Mouse (Mus musculus): Measurements from ENCODE around the gene Trim33.

Gene Trim33

DNA sequence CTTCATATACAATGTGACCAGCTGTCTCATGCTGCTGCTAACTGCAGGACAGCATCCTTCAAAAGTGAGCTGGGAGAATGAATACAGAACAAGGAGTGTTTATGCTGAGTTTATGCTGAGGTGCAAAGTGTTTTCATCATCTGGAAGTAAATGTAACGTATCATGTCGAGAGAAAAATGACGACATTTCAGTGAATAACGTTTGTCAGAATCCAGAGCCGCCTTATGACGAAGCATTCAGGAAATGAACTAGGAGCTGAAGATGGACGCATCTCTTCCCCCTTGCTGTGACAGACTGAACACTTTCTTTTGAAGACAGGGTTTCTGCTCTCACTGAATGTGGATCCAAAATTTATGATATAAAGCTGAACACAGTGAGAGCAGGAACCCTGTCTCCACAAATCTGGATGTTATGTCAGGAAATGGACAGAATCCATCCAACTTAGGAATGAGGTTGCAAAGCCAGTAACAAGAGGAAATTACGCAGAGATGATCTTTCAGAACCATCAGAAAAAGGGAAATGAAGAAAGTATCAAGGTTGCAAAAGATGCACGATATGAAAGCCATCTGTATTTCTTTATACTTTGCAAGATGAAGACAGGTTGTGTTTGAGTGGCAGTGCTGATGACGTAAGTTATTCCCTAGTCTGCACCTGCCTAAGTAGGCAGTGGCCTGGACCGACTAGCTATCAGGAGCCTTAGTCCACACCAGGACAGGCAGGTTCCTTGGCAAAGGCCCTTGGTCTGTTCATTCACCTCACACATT lies 85.3 kb downstream of the Trim33 start:
- DNase-seq, result no peak

DNA sequence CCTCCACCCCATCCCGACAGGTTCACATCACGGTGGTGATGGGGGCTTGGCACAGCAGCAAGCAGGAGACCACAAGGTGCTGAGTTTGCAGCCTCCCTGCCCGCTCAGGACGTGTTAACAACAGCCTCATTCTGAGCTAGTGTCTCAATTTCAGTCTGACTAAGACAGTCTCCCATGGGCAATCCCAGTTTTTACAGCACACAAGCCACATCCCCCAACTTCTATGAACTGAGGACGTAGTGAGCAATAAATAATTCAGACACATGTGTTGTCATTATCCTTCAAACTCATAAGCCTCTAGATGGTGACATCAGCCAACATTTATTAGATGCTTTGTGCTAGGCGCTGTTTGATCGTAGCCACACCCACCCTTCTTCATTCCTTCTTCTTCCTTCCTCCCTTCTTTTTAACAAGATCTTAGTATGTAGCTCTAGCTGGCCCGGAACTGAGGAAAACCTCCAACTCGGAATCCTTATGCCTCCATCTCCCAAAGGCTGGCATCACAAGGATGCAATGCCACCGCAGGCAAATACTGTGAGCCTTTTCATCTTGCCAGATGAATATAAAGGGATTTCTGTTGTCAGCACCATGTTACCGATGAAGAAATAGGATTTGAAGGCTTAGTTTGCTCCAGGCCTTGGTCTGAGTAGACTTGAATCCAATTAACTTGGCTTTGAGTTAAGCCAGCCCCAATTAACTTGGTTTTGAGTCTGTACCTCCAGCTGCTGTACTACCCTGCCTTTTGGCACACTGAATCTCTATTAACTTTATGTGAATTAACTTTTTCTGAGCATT lies 88.3 kb downstream of the Trim33 start:
- DNase-seq, result no peak

DNA sequence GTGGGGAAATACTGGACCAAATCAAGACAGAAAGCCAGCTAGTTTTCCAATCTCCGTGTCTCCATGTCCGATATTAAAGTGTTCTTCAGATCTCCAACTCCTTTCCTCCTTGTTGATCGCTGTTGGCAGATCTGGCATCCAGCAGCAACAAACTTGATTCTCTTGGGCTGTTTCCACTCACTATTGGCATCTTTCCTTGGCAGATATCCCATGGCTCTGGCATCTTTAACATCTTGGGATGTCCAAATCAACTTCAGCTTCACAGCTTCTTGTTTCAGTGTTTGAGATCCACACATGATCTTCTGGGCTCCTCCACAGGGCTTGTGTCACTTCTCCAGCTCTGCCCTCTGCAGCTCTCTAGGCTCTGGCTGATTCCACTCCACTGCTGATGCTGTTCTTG lies 89.6 kb downstream of the Trim33 start:
- DNase-seq, result no peak

DNA sequence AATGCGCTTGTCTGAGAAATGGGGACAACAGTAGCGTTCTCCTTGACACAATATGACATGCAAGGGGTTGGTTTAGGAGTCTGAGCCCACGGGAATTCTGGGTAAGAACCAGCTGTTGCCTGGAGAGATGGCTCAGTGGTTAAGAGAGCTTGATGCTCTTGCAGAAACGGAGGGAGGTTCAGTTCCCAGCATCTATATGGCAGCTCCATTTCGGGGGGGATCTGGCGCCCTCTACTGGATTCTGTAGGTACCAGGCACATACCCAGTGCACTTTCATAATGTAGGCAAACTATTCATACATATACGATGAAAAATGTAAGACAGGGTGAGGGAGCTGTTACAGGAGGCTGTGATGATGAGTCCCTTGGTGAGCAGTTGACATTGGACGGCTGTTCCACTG lies 94.9 kb downstream of the Trim33 start:
- peak; percentile 83 for DNase-seq

DNA sequence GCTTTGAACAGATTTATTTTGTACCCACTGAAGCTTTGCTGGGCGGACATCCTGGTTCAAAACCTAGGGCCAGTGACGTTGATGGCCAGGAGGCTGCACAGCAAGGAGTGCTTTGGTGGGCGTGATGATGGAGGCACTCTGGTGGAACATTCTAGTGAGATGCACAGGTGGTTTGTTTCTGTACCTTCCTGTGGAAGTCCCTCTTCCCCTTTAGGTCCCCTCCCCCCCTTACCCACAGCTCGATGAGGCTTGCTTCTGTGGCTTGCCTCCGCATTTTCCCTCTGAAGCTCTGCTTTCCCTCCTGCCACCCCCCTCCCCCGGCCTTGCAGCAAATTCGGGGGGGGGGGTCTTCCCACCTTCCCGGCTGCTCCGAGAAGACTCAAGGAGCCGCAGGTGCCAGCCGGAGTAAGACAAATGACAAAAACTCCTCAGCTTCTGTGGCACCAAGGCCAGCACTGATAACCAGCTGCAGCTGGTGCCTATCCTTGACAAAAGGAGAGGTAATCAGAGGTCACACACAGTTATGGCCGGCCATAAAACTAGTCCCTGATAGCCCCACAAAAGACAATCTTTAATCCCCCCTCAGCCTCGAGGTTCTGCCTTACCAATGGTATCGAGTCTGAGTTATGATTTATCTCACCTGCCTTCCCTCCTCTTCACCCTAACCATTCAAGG lies 96.2 kb downstream of the Trim33 start:
- peak; percentile 65 for DNase-seq

DNA sequence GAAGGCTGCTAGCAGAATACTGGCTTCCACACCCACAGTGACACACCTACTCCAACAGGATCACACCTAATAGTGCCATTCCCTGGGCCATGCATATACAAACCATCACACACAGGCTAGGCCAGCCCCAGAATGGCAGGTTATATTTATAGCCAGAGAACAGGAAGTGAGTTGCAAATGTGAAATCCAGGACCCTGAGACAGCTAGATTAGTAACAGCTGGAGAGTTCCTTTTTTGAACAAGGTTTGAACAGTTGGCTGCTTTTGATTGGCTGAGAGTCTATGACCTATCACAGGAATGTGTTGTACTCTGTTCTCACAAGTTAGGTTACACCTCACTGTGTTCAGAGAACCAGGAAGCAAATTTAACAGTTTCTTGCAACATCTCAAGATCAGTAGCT lies 98.9 kb downstream of the Trim33 start:
- DNase-seq, result peak; percentile 72

DNA sequence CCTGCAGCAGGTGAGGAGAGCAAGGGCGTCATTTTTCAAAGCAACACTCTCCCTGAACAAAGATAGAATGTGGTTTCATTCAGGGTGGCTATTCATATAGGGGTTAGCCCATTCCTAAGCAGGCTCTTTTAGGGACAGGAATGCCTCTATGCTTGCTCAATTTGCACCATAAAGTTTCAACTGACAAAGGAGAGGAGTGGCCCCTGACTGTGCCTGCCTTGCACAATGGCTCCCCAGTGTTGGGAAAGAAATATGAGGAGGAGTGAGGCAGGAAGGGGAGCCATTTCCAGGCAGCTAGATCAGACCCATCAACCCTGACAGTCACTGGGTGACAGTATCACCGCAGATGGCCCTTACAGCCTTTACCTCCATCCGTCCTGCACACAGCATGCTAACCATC lies 100.3 kb downstream of the Trim33 start:
- no peak for DNase-seq

DNA sequence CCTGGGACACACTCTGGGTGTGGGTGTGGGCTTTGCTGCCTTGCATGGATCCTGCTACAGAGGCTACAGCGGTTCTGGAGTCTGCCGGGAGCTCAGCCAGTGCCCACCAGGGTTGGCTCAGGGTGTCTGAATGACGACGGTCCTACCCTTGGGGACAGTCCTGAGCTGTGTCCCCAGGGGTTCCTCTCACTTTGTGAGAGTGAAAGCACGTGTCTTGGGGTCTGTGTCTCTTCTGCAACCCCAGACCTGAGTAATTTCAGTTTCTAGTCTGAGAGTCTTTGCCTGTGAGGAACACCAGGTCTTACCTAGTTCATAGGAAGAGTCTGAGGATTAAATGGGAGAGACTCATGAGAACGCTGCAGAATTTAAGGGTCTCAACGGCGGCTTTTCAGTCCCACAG lies 101.7 kb downstream of the Trim33 start:
- DNase-seq, result no peak

DNA sequence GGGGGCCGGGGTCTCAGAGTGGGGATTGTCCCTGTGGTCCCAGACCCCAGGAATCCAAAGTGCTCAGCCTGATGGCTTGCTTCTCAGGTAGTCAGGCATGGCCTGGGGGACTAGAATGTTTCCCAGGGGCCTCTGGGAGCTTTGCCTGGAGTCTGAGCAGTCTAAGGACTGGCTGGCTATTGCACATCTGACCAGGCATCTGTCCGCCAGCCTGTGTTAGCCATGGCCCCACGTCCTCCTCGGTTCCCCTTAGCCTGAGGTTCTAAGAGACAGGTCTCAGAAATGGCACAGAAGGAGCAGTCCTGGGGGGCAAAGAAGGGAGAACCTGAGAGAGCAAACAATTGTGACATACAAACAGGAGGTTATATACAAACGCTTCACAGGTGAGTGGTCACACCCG lies 102.3 kb downstream of the Trim33 start:
- DNase-seq, result no peak

DNA sequence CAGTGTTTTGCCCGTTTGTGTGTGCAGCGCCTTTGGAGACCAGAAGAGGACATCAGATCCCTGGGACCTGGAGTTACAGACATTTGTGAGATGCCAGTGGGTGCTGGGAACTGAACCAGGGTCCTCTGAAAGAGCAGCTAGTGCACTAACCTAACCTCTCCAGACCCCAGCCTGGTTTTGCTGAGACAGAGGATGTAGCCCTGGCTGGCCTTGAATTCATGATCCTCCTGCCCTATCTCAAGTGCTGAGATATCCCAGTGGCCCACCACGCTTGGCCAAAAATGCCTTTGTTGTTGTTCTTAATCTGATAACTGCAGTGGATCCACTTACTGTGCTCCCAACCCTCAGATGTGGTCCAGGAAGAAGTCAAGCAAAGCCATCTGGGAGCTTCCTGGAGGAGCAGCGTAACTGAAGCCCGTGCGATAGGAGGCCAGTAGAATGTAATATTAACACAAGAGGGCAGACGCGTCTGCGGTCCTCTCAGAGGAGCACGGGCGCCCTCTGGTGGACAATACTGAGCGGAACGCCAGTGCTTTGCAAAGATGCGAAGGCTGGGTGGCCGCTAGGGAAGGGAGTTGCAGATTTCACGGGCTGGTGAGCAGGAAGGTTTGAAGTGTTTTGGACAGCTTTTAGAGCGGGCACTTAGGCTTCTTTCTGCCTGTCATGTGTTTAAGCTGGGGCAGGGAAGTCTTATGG lies 103.9 kb downstream of the Trim33 start:
- DNase-seq, result peak; percentile 97

DNA sequence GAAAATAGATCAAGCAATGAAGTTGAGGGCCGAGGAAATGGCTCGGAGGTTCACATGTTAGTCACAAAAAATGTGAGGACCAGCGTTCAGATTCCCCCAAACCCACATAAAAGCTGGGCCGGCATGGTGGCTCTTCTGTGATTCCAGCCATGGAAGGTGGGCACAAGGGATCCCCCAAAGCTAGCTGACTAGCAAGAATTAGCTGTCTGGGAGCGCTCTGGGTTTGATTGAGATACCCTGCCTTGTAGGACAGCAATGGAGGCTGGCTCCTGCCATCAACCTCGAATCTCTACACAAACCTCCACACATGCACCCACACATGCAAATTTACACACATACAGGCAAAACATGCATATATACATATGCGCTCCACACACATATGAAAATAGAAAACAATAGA lies 105.4 kb downstream of the Trim33 start:
- peak; percentile 56 for DNase-seq

DNA sequence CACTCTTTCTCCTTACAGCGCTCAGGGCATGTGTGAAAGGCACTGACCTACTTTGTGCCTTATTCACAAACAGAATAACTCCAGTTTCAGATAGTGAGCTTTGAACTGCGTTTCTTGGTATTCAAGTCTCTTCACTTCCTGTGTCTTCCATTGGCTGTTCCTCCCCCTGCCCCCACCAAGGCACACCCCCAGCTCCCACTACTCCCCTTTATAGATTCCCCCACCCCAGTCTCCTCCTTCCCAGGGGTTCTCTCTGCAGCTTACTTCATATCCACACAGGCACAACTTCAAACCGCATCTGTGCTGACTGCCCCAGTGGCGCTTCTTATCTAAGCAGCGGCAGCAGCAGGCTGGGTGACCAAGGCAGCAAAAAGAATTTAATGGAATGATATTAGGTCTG lies 105.9 kb downstream of the Trim33 start:
- DNase-seq, result peak; percentile 91

DNA sequence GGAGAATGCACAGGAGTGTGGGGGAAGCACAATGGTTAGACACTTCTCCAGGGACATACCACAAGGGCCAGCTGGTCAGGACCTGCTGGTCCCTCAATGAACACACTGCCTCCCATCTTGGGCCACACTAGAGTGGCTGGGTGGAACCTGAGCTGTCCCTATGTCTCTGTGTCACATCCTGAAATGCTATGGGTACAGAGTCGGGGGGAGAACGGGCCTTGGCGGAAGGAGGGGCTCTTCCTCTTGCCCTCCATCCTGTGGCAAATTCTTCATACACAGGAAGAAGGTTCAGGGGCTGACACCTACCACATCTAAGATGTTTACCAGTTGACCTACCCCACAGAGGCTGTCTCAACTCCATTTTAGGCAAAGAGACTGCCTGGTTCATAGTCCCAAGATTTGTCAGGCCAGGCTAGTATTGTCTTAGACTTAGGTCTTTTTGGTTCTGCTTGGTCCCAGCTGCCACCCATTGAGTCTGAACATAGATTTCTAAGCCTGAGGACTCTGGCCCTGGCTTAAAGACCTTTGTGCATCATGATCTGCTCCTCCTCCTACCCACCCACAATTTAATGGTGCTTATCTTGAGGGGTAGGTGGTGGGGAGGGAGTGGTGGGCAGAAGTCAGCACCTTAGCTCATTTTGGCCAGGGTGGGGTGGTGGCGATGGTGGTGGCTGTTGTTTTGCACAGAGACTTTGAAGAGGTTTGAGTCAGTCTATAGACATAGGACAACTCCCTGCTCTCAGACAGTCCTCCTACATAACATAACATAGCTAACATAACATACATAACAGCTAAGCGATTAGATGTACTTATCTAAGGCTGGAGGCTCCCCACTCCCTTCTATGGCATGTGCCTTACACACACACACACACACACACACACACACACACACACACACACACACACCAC lies 106.5 kb downstream of the Trim33 start:
- peak; percentile 86 for DNase-seq

DNA sequence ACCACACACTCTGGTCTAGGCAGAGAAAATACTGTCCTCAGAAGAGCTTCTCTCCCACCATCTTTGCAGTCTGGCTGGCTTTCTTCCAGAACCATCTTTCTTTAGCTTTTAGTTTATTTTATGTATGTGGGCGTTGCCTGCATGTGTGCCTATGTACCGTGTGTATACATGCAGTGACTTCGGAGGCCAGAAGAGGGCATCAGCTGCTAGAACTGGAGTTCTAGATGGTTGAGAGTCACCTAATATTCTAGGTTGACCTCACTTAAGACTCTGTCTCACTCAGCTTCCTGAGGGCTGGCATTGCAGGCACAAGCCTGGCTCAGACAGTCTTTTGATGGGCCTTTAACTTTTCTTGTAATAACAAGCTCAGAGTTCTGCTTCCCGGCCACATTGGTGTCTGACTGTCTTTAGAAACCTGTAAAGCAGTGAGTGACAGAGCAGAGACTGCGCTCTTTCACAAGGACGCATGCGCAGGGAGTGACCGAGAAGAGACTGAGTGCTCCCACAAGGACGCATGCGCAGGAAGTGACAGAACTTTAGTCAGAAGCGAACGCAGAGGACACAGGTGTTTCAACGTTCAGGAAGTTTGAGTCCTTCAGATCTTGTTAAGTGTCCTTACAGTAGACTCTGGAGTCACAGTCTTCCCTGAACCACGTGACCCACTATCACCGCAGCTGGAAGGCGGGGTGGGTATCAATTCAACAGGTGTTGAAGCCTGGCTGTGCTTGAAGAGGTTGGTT lies 107.4 kb downstream of the Trim33 start:
- peak; percentile 96 for DNase-seq

DNA sequence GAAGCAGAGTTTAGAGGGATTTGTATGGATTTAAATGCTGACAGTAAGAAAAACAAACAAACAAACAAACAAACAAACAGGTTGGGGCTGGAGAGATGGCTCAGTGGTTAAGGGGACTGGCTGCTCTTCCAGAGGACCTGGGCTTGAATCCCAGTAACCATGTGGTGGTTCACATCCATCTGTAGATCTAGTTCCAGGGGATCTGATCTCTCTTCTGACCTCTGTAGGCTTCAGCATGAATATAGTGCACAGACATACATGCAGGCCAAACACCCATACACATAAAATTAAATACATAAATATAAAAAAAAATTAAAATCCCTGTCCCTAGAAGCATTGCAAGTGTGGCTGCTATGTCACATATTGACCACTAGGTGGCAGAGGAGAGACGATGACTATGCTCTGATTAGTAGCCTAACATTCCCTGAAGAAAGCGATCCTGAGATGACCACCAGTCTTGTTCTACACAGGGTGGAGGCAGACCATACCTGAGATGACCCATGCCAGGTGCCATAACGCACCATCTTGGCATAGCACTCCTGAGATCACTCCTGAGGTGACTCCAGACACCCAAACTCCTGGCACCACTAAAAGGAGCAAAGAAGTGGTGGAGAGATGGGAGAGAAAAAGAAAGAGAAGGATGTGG lies 113.6 kb downstream of the Trim33 start:
- DNase-seq, result peak; percentile 51

DNA sequence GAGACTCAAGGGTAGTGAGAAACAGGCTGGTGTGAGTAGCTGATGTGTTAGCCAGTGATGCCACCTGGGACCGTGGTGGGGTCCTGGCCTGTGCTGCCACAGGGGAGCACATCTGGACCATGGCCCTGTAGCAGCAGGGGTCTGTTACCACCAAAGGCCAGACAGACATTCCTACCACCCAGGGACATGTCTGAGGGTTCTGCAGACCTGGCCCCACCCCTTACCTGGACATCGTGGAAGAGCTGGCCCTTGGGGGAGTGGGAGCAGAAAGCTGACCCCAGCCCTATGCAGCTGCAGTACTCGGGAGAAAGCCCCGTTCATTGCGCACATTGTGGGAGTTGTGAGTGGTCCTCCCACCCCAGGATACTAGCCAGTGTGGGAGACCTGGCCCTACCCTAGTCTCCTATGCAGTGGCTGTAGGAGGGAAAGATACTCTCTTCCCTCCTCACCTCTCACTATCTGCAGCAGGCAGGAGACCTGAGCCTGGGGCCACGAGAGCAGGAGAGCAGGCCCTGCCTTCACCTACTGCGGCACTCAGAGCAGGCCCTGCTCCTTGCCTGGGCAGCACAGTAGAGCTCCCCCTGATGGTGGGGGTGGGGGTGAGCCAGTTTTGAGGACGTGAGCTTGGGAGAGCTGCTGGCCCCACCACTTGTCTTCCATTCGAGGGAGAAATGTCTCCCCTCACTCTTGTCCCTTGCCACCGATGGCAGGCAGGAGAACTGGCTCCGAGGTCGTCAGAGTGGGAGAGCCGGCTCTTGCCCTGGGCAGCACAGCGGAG lies 114.4 kb downstream of the Trim33 start:
- peak; percentile 58 for DNase-seq

DNA sequence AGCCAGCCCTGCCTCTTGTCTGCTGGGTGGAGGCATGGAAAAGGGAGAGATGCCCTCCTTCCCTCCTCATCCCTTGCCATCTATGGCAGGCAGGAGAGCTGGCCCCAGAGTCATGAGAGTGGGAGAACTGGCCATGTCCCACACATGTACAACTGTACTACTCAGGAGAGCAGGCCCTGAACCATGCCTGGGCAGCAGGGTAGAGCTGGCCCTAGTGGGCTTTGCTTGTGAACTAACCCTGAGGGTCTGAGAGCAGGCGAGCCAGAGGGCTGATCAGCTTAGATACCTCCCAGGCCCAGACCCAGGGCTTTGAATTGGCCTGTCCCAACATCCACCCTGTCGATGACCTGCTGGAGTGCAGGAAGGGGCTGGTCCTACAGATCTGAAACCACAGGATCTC lies 115.0 kb downstream of the Trim33 start:
- no peak for DNase-seq

DNA sequence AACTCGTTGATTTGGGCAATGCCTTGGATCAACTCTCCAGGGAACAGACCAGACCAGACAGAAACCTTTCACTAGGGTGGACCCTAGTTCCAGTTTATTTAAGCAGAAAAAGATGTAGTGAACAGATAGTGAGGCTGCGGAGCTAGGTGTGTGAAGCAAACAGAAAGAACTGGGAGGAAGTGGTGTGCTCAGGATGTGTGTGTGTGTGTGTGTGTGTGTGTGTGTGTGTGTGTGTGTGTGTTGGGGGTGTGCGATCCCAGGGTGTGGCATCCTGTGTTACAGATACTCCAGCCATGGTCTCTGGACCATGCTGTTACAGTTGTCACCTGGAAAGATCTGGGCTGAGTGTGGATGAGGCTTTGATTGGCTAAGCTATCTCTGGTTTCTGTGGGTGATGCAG lies 118.4 kb downstream of the Trim33 start:
- peak; percentile 72 for DNase-seq

DNA sequence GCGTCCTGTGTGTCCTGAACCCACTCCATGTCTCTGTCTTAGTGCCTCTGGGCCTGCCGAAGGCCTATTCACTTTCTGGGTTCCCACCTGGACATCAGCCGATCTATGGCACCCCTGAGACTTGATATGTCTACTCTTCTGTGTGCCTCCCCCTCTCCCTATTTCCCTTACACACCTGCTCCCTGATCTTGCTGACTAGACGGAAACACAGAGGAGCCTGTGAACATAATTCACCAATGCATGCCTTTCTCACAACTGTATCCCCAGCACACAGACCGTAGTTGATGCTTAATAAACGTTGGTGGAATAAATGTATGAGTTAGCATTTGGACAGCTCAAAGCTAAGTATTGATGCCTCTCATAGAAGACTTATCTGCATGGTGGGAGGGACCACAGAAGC lies 121.7 kb downstream of the Trim33 start:
- DNase-seq, result no peak

All from thymus, postnatal 14 days (tissue).